Mouse (Mus musculus) liver, postnatal 0 days (tissue): ENCODE measurements around the gene Pinlyp. TPM values are rescaled to one million over a fixed set of nuclear protein-coding genes. Genes with fewer than 3 reads are reported as not detected.

ENCODE experiments used
- ATAC-seq: fragments of 200-750 bp; cut with Nextera tagmentation; 2 replicates; pipeline ENCODE4 v1.8.0; 2017; ENCODE audit warnings: mild to moderate bottlenecking, moderate library complexity
- DNase-seq: peaks from one replicate; pipeline ENCODE4 v3.0.0-alpha.2; 2016
- H3K27ac ChIP-seq: fragments of 300-500 bp; sonication (generic); 2 replicates; pipeline ENCODE4 v1.5.1; 2014; ENCODE audit warnings: antibody characterized with exemption, moderate library complexity, mild to moderate bottlenecking, low read depth
- H3K27me3 ChIP-seq: fragments of 300-500 bp; sonication (generic); 2 replicates; pipeline ENCODE4 v1.6.1; 2014; ENCODE audit warnings: low read length, control low read depth, mixed read lengths; ENCODE audit not compliant: insufficient read depth
- H3K36me3 ChIP-seq: fragments of 300-500 bp; sonication (generic); replicated peaks from 2 replicates; pipeline ENCODE4 v1.6.1; 2014; ENCODE audit warnings: mild to moderate bottlenecking, control low read depth, low read length, moderate library complexity, mixed read lengths; ENCODE audit not compliant: insufficient read depth
- H3K4me1 ChIP-seq: fragments of 300-500 bp; sonication (generic); 2 replicates; pipeline ENCODE4 v1.6.1; 2014; ENCODE audit warnings: antibody characterized with exemption, mild to moderate bottlenecking, control low read depth; ENCODE audit not compliant: insufficient read depth
- H3K4me2 ChIP-seq: fragments of 300-500 bp; sonication (generic); 2 replicates; pipeline ENCODE4 v1.6.1; 2014; ENCODE audit warnings: low read depth, mild to moderate bottlenecking, low read length, moderate library complexity, mixed read lengths
- H3K4me3 ChIP-seq: fragments of 300-500 bp; sonication (generic); 2 replicates; pipeline ENCODE4 v1.5.1; 2014; ENCODE audit warnings: low read depth, low read length
- H3K9ac ChIP-seq: fragments of 300-500 bp; sonication (generic); replicated peaks from 2 replicates; pipeline ENCODE4 v1.6.1; 2014; ENCODE audit warnings: mild to moderate bottlenecking, moderate library complexity
- H3K9me3 ChIP-seq: fragments of 300-500 bp; sonication (generic); 2 replicates; pipeline ENCODE4 v1.6.1; 2016; ENCODE audit warnings: mild to moderate bottlenecking, control low read depth, low read length, mixed read lengths
- CTCF ChIP-seq: sonication (generic); IDR thresholded peaks from 2 replicates; pipeline ENCODE4 v1.5.1; 2016; ENCODE audit warnings: antibody characterized with exemption, low read depth
- EP300 ChIP-seq: IDR thresholded peaks from 2 replicates; pipeline ENCODE4 v1.6.1; 2016; ENCODE audit warnings: antibody characterized with exemption, low read depth, mild to moderate bottlenecking
- WGBS: fragments of 180-500 bp; shearing (Covaris S2); extraction: QIAGEN DNeasy Blood & Tissue Kit; methylation state at CpG from one replicate; pipeline ENCODE4 v1.1.7; 2014; ENCODE audit not compliant: insufficient replicate concordance; 5-methylcytosine and 5-hydroxymethylcytosine counted together
- polyA plus RNA-seq: library from polyadenylated mRNA; unstranded; fragments of >200 nt; fragmentation: Nextera tagmentation; extraction: Ambion mirVana; gene quantifications from 2 replicates; pipeline ENCODE4 v1.2.1, GENCODE M21; 2015

Gene Pinlyp
- polyA plus RNA-seq, 1 experiment from 2014 or later, result not detected

DNA sequence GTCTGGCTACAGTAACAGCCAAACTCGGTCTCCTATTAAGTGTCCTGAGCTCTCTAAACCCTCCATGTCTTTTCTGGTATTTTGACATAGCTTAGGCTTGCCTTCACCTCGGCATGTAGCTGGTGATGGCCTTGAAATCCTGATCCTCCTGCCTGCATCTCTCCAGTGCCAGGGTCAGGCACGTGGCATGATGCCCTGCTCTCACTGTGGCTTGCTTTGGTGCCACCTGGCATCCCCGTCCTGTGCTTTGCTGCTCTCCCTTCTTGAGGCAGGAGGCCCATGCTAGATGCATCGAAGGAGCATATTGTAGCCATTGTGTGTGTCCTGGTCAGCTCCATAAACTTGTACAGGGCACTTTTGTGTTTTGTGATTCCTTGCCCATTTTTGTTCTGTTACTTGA is 8.3 kb downstream of the Pinlyp start:
- no peak overlapping the region for H3K4me2 ChIP-seq
- H3K27ac ChIP-seq, result no peak overlapping the region
- TF ChIP-seq CTCF (no peak), EP300 (no peak)
- H3K36me3 ChIP-seq, result peaks cover 24% of the 10 kb centered on the region
- 64% methylated on average over 5 of the region's 5 CpGs for WGBS
- no peak overlapping the region for H3K4me3 ChIP-seq
- no peak for ATAC-seq
- no peaks in the 10 kb centered on the region for H3K9me3 ChIP-seq
- H3K4me1 ChIP-seq, result peaks cover 5% of the 10 kb centered on the region; the same call in 1 of the 2 replicates
- H3K27me3 ChIP-seq, result no peaks in the 10 kb centered on the region
- no peak overlapping the region; the same call in 1 of the 2 replicates for H3K9ac ChIP-seq
- no peak for DNase-seq

DNA sequence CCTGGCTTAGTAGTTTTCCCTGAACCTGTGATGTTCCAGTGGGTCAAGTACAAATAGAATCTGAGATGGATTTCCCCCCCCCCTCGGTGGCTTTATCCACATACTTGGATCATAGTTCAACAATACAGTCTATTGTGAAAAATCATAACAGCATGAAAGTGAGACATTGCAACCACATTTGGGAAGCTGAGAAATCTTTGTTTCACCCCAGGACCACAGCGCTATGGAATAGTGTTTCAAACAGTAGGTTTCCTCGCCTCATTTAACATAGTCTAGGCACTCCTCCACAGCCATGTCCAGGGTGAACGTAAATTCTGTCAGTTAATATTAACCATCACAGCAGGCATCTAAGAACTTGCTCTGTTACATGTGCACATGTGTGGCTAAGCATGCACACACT is 8.8 kb downstream of the Pinlyp start:
- DNase-seq (no peak), ATAC-seq (no peak)
- H3K4me2 ChIP-seq, result no peak overlapping the region
- H3K27me3 ChIP-seq, result no peaks in the 10 kb centered on the region
- H3K27ac ChIP-seq, result no peak overlapping the region
- H3K4me3 ChIP-seq, result no peak overlapping the region
- no peaks in the 10 kb centered on the region for H3K9me3 ChIP-seq
- no peak overlapping the region for H3K9ac ChIP-seq
- TF ChIP-seq EP300, result no peak
- TF ChIP-seq CTCF, result no peak
- H3K4me1 ChIP-seq, result peaks cover 6% of the 10 kb centered on the region; the same call in 1 of the 2 replicates
- H3K36me3 ChIP-seq, result peaks cover 24% of the 10 kb centered on the region
- WGBS, result 75% methylated on average over 4 of the region's 4 CpGs

DNA sequence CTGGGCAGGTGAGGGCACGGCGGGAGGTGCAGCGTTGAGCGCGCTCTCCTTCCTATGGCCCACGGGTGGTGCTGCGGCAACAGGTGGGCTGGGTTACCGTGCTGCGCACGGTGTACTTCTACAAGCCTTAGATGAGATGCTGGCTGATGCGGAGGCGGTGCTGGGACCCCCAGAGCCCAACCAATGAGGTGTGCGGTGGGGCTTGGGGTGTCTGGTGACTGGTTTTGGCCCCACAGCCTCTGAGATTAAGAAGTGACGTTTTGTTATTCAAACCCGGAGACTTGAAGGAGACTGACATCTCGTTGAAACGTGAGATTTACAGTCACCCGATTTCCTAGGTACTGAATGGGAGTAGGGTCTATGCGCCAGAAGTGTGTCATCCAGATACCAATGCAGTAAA is 11.6 kb downstream of the Pinlyp start:
- TF ChIP-seq EP300, result no peak
- TF ChIP-seq CTCF, result no peak
- H3K4me3 ChIP-seq, result no peak overlapping the region
- H3K4me1 ChIP-seq, result peaks cover 21% of the 10 kb centered on the region
- WGBS, result 83% methylated on average over 12 of the region's 19 CpGs
- no peaks in the 10 kb centered on the region for H3K9me3 ChIP-seq
- H3K4me2 ChIP-seq, result no peak overlapping the region
- H3K27ac ChIP-seq, result no peak overlapping the region
- peaks cover 24% of the 10 kb centered on the region for H3K36me3 ChIP-seq
- ATAC-seq (no peak), DNase-seq (no peak)
- no peak overlapping the region for H3K9ac ChIP-seq
- no peaks in the 10 kb centered on the region for H3K27me3 ChIP-seq

DNA sequence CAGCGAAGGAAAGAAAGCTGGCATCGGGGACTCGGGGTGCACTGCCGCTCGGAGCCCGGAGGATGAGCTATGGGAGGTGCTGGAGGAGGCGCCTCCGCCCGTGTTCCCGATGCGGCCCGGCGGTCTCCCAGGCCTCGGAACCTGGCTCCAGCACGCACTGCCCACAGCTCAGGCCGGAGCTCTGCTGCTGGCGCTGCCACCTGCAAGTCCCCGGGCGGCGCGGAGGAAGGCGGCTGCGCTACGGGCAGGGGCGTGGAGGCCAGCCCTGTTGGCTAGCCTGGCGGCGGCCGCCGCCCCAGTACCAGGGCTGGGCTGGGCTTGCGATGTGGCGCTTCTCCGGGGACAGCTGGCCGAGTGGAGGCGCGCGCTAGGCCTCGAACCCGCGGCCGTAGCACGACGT is 12.1 kb downstream of the Pinlyp start:
- TF ChIP-seq EP300, result no peak
- no peak for TF ChIP-seq CTCF
- Histone ChIP-seq H3K36me3 (peaks cover 24% of the 10 kb centered on the region), H3K4me1 (peaks cover 22% of the 10 kb centered on the region), H3K27ac (no peak overlapping the region), H3K9me3 (no peaks in the 10 kb centered on the region), H3K9ac (no peak overlapping the region), H3K27me3 (no peaks in the 10 kb centered on the region), H3K4me2 (no peak overlapping the region), H3K4me3 (no peak overlapping the region)
- WGBS, result 72% methylated on average over 25 of the region's 42 CpGs
- DNase-seq (no peak), ATAC-seq (no peak)

DNA sequence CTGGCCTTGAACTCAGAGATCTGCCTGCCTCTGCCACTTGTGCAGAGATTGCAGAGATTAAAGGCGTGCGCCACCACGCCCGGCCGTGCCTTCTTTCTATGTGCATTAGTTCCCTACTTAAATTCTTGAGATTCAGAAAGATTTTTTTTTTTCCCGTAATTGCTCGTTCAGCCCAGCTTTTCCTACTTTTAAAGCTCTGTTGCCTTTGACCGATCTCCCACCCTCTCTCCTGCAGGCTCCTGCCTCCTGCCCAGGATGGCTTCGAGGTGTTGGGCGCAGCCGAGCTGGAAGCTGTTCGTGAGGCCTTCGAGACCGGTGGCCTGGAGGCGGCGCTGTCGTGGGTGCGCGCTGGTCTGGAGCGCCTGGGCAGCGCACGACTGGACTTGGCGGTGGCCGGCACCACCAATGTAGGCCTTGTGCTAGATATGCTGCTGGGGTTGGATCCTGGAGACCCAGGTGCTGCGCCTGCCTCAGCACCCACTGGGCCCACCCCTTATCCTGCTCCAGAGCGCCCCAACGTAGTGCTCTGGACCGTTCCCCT is 12.8 kb downstream of the Pinlyp start:
- 88% methylated on average over 28 of the region's 28 CpGs for WGBS
- no peak for ATAC-seq
- H3K27ac ChIP-seq, result no peak overlapping the region
- H3K36me3 ChIP-seq, result peaks cover 24% of the 10 kb centered on the region
- H3K9ac ChIP-seq, result no peak overlapping the region
- peaks cover 17% of the 10 kb centered on the region for H3K4me1 ChIP-seq
- no peak overlapping the region for H3K4me3 ChIP-seq
- no peaks in the 10 kb centered on the region for H3K27me3 ChIP-seq
- no peak overlapping the region for H3K4me2 ChIP-seq
- H3K9me3 ChIP-seq, result no peaks in the 10 kb centered on the region
- no peak for DNase-seq
- no peak for TF ChIP-seq CTCF

DNA sequence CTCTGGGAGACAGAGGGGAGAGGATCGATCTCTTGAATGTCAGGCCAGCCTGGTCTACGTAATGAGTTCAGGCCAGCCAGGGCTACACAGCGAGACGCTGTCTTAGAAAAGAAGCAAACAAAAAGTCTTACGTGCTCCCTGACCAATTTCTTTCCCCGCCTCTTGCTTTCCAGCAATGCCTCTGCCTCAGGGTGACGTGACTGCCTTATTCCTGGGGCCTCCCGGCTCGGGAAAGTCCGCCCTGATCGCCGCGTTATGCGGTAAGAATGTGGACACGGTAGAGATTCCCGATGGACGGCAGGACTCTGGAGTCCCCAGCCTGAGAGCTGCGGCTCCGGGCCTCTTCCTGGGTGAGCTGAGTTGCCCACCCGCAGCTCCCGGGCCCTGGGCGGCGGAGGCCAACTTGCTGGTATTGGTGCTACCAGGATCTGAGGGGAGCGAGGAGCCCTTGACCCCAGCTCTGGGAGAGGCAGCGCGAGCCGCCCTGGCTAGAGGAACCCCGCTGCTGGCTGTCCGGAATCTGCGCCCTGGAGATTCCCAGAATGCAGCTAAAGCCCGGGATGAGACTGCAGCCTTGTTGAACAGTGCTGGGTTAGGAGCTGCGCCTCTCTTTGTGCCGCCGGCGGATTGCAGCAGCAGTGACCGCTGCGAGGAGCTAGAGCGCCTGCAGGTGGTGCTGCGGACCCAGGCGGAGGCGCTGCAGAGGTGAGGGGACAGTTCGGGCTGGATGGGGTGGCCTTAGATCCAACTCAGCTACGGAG is 14.5 kb downstream of the Pinlyp start:
- Histone ChIP-seq H3K36me3 (peaks cover 24% of the 10 kb centered on the region), H3K9me3 (no peaks in the 10 kb centered on the region), H3K9ac (peak overlapping the region; percentile 88), H3K27me3 (no peaks in the 10 kb centered on the region), H3K4me1 (peaks cover 17% of the 10 kb centered on the region), H3K27ac (peak overlapping the region; percentile 93), H3K4me3 (peak overlapping the region; percentile 57), H3K4me2 (peak overlapping the region; percentile 99)
- no peak for TF ChIP-seq EP300
- TF ChIP-seq CTCF, result peak; percentile 90
- DNase-seq (peak; percentile 82), ATAC-seq (peak; percentile 50)
- WGBS, result 2% methylated on average over 43 of the region's 43 CpGs
